Mouse (Mus musculus): ENCODE data around the gene Ubxn10.

DNA sequence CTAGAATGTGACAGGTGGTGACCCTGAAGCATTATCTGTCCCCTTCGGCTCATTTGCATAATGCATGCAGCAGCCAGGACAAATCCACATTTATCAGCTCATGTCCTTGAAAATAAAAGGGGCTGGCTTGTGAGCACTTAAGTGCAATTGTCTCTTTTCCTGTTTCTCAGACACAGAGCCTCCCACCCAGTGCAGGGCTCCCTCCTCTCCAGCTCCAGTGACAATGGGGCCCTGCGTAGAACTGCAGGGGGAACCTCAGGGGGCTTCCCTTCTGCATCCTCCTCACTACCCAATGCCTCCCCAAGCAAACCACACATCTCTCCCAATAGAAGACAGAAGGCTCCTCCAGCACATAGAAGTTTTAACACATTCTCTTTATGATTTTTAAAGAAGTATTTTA lies 54.2 kb downstream of the Ubxn10 start:
- TF ChIP-seq POLR2A (IDR thresholded peaks at IDR 0.05; ENCODE audit: borderline replicate concordance, low read depth, low read length) = no peak
- no peak for TF ChIP-seq CTCF (IDR thresholded peaks at IDR 0.05; ENCODE audit: low read depth, low read length)
